Mouse (Mus musculus) embryonic fibroblast, embryonic 13.5 days (primary cell): Measurements from ENCODE around the gene Osbpl2. TPM values are rescaled to one million over a fixed set of nuclear protein-coding genes. Genes with fewer than 3 reads are reported as not detected.
A peak's percentile ranks its signal among the peaks of the same experiment; 100 is the strongest.

ENCODE experiments used
- H3K27ac ChIP-seq: 2 replicates; pipeline ENCODE4 v1.5.1; 2012; ENCODE audit warnings: low read length, control low read depth, inconsistent platforms; ENCODE audit not compliant: insufficient read depth
- H3K4me1 ChIP-seq: 2 replicates; pipeline ENCODE4 v1.6.1; 2011; ENCODE audit warnings: low read length; ENCODE audit not compliant: control insufficient read depth, insufficient read depth
- H3K4me3 ChIP-seq: 2 replicates; pipeline ENCODE4 v1.5.1; 2011; ENCODE audit warnings: mild to moderate bottlenecking, control low read depth, low read length; ENCODE audit not compliant: insufficient read depth
- CTCF ChIP-seq: IDR thresholded peaks from 2 replicates; pipeline ENCODE4 v1.5.1; 2011; ENCODE audit warnings: mild to moderate bottlenecking, control low read depth, low read length, moderate library complexity, borderline replicate concordance; ENCODE audit not compliant: insufficient read depth
- POLR2A ChIP-seq: IDR thresholded peaks from 2 replicates; pipeline ENCODE4 v1.6.1; 2011; ENCODE audit warnings: low read depth, mild to moderate bottlenecking, control low read depth, low read length, moderate library complexity
- polyA plus RNA-seq: library from polyadenylated mRNA; stranded (reverse); fragments of >200 nt; gene quantifications from 2 replicates; pipeline ENCODE4 v1.2.4, GENCODE M21; 2011; ENCODE audit warnings: low read depth; ENCODE audit not compliant: missing spikeins, insufficient read length

The Osbpl2 gene
- 34.0 and 39.3 TPM in 2 replicates for polyA plus RNA-seq

GRCm38 (mm10) chr2:180118661-180119438 is at the start of gene Osbpl2:
Osbpl2 (plus strand) TSS chr2:180119306.
- TF ChIP-seq CTCF (no peak), POLR2A (peak; percentile 37; the same call in 1 of the 2 replicates)
- H3K4me3 ChIP-seq, result peak within 1 kb of the TSS; percentile 78
- H3K27ac ChIP-seq, result no peak within 1 kb of the TSS
- peaks cover 24% of the 10 kb centered on the region for H3K4me1 ChIP-seq

GRCm38 (mm10) chr2:180069770-180070480 is 49.2 kb upstream of the Osbpl2 start:
- no peak for TF ChIP-seq CTCF
- 0 out of 2 replicates have a peak, but pooled peaks have one; percentile 19 for TF ChIP-seq POLR2A
- Histone ChIP-seq H3K4me1 (peaks cover 9% of the 10 kb centered on the region), H3K4me3 (peak overlapping the region; percentile 84), H3K27ac (peak overlapping the region; percentile 56)

- peak; percentile 80 for TF ChIP-seq POLR2A
- TF ChIP-seq CTCF, result no peak
- Histone ChIP-seq H3K27ac (peak within 1 kb of the TSS; percentile 56), H3K4me1 (peaks cover 9% of the 10 kb centered on the region)
Measured at GRCm38 (mm10) chr2:180070481-180071453, 48.3 kb upstream of the Osbpl2 start, which contains the start of gene Mtg2. Mtg2 (plus strand) TSS chr2:180070588.

GRCm38 (mm10) chr2:180071671-180072070 is 47.4 kb upstream of the Osbpl2 start:
- no peak overlapping the region for H3K27ac ChIP-seq
- no peak overlapping the region for H3K4me3 ChIP-seq
- no peak for TF ChIP-seq CTCF
- peaks cover 9% of the 10 kb centered on the region for H3K4me1 ChIP-seq

More at GRCm38 (mm10) chr2:180070481-180071453, 48.3 kb upstream of the Osbpl2 start, which contains the start of gene Mtg2:
- peak within 1 kb of the TSS; percentile 84 for H3K4me3 ChIP-seq

GRCm38 (mm10) chr2:180072886-180073285 is 46.2 kb upstream of the Osbpl2 start:
- no peak for TF ChIP-seq CTCF
- no peak for TF ChIP-seq POLR2A
- no peak overlapping the region for H3K27ac ChIP-seq

GRCm38 (mm10) chr2:180077622-180078021 is 41.5 kb upstream of the Osbpl2 start:
- H3K4me3 ChIP-seq, result no peak overlapping the region
- no peak overlapping the region for H3K27ac ChIP-seq
- H3K4me1 ChIP-seq, result peaks cover 1% of the 10 kb centered on the region; the same call in 1 of the 2 replicates
- TF ChIP-seq CTCF (no peak), POLR2A (no peak)

More at GRCm38 (mm10) chr2:180072886-180073285, 46.2 kb upstream of the Osbpl2 start:
- no peak overlapping the region for H3K4me3 ChIP-seq
- peaks cover 9% of the 10 kb centered on the region for H3K4me1 ChIP-seq

GRCm38 (mm10) chr2:180080680-180081079 is 38.4 kb upstream of the Osbpl2 start:
- no peak for TF ChIP-seq POLR2A
- no peak overlapping the region for H3K4me3 ChIP-seq
- H3K27ac ChIP-seq, result no peak overlapping the region
- H3K4me1 ChIP-seq, result no peaks in the 10 kb centered on the region; the same call in 1 of the 2 replicates

GRCm38 (mm10) chr2:180083063-180083462 is 36.0 kb upstream of the Osbpl2 start:
- TF ChIP-seq POLR2A (no peak), CTCF (no peak)

GRCm38 (mm10) chr2:180084565-180084964 is 34.5 kb upstream of the Osbpl2 start:
- TF ChIP-seq POLR2A (no peak), CTCF (no peak)
- no peaks in the 10 kb centered on the region; the same call in 1 of the 2 replicates for H3K4me1 ChIP-seq
- no peak overlapping the region for H3K4me3 ChIP-seq
- no peak overlapping the region for H3K27ac ChIP-seq

More at GRCm38 (mm10) chr2:180083063-180083462, 36.0 kb upstream of the Osbpl2 start:
- Histone ChIP-seq H3K4me1 (no peaks in the 10 kb centered on the region; the same call in 1 of the 2 replicates), H3K27ac (no peak overlapping the region), H3K4me3 (no peak overlapping the region)
